Mouse (Mus musculus) cerebellum, adult 9-10 months (tissue): ENCODE measurements around the gene Th.
A peak's percentile ranks its signal among the peaks of the same experiment; 100 is the strongest.

ENCODE experiments used
- DNase-seq: peaks from one replicate; pipeline ENCODE4 v3.0.0; 2022

Gene Th

GRCm38 (mm10) chr7:142931028-142931427 lies at the start of gene Th:
TSS of gene Th (minus strand) at chr7:142931128.
- DNase-seq: no peak

DNA sequence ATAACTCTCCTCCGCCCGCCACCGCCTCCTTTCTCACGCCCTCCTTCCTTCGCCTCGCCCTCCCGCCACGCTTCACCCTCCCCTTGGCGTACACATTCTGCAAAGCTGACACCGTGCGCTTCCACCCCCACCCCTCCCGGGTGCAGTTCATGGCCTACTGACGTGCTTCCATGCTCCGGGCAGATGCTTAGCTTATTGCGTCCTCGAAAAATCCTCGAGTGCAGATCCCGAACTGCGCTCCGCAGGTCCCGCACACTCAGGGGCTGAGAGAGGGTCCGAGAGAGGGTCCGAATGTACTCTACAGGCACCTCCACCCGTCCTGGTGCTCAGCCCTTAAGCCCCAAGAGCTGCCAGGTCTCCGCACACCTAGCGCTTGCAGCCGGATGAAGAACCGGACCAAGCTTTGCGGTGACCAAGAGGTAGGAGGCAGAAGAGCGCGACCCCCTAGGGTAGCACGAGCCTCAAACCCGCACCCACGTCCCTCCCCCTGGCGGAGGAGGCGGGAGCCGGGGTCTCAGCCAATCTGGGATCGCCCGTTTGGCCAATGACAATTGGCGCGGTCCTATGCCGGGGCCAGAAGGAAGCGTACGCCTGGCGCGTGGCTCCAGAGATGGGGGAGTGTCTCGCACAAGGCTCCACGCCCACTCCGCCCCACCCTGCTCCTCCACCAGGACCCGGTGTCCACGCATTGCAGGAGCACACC lies 38.0 kb upstream of the Th start, which contains the start of gene Ascl2:
Gene Ascl2 (minus strand): TSS at position 456 of the 703 bp plus-strand sequence.
- DNase-seq: no peak

DNA sequence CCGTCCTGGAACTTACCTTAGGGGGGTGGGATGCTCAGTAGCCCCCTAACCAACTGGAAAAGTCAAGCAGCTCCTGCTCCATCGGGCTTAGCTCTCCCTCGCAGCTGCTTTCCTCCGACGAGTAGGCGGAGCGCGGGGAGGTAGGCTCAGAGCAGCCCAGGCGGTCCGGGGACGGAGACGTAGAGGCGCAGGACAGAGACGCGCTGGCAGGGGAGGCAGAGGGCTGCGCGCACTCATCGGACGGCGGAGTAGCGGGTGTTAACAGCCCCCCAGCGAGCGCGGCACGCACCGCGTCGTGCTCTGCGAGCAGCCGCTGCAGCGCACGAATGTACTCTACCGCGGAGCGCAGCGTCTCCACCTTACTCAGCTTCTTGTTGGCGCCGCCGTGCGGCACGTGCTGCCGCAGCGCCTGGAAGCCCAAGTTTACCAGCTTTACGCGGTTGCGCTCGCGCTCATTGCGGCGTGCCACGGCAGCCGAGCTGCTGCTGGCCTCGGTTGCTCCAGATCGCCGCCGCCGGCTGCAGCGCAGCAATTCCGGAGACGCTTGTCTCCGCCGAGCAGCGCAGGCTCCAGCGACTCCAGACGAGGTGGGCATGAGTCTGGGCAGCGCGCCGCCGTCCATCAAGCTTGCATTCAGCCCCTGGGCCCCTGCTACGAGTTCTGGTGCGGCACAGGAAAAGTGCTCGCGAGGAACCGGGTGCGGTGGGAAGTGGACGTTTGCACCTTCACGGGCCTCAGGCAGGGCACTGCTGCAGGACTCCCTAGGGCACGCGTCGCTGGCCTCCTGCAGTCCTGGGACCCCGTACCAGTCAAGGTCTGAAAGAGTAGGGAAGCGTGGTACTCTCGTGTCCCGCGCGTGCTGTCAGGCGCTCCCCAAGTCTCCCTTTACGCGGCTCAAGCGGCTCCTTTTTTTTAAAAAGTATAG lies 37.2 kb upstream of the Th start:
- DNase-seq: no peak

- no peak for DNase-seq
Observed at GRCm38 (mm10) chr7:142967414-142967883, 36.5 kb upstream of the Th start.

GRCm38 (mm10) chr7:142959752-142960151 lies 28.8 kb upstream of the Th start:
- no peak for DNase-seq

DNA sequence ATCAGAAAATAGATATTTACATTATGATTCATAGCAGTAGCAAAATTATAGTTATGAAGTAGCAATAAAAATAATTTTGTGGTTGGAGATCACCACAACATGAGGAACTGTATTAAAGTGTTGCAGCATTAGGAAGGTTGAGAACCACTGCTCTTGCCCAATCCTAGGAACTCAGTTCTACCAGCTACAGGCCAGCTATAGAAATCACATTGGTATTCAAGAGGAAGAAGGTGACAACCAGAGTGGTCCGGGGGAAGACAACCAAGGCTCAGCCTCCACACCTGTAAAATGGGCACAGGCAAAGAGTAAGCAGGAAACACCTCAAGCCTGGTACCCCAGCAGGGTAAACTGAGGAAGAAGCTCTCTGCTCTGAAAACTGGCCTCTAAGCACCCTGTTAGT lies 27.9 kb upstream of the Th start:
- DNase-seq: no peak

DNA sequence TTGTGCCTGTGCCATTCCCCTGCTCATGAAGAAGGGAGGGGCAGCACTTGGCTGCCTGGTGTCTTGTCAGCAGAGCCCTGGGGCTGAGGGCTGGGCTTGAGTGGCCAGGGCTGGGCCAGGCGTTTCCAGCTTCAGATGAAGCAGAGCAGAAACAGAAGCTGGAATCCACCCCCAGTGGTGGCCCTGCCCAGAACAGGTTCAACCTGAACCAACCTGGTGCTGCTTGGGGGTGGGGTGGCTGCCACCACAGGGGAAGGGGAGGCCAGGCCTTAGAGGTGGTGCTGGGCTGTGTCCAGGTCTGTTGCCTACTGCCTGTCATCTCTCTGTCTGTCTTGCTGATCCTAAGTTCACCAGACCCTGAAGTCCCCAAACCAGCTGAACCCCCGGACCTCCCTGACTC lies 25.1 kb upstream of the Th start:
- no peak for DNase-seq

DNA sequence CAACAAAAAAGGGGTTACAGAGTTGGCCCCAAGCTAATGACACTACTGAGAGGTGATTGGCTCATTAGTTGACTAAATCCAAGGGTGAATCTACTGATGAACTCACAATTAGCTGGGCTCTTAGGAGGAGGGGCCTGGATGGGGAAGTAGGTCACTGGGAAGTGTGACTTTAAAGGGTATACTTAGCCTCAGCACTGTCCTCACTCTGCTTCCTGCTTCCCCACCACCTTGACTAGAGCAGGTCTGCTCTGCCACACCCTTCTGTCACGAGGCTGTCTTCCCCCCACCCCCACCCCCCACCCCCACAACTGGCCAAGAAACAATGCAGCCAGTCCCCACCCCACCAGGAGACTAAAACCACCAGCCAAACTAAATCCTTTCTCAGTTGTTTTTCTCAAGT lies 18.6 kb upstream of the Th start:
- DNase-seq: no peak

DNA sequence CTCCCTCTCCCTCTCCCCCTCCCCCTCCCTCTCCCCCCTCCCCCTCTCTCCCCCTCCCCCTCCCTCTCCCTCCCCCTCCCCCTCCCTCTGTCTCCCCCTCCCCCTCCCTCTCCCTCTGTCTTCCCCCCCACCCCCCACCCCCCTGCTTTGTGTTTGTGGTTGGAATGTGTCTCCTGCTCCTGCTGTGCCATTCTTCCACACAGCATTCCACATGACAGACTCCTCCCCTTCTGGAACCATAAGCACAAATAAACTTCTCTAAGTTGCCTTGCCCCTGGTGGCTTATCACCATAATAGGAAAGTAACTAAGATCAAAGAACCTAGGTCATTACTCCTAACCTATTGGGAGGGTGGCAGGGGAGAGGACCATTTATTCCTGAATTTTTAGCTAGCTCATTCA lies 6.7 kb upstream of the Th start:
- no peak for DNase-seq

DNA sequence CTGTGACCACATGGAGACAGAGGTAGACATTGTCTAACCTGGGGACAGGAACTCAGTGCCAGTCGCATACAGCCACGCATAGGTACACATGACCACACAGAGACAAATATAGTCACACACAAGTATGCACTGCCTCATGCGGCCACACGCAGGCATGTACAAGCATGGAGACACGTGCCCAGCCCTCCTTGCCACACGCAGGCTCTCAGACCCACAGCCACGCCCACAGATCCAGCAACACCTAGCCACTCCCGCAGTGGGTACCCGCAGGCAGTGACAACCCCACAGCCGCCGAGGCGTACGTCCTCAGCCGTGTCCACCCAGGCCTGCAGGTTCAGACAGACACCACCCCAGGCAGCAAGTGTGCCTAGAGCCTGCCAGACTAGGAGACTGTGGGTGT lies 4.8 kb upstream of the Th start:
- no peak for DNase-seq

GRCm38 (mm10) chr7:142932469-142932868 lies 1.5 kb upstream of the Th start:
- DNase-seq: no peak

GRCm38 (mm10) chr7:142929516-142929915 lies 1.4 kb downstream of the Th start:
- DNase-seq: no peak

GRCm38 (mm10) chr7:142927293-142927692 lies 3.6 kb downstream of the Th start:
- no peak for DNase-seq

GRCm38 (mm10) chr7:142918641-142919628 lies 12.0 kb downstream of the Th start:
- DNase-seq: peak; percentile 76

DNA sequence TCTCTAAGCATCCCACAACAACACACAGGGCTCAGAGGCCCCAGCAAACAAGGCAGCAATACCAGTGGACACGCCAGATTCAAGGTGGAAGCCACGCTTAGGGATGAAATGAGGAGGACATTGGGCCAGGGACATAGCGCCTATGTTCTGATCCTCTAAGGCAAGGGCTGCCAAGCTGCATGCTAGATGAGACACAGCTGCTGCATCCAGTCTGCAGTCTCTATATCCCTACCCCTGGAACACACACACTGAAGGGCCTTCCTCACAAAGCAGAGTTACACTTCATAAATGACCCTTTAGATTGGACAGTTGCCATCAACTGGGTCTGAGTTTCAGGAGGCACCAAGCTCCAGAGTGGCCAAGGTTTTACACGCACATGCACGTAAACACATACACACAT lies 13.3 kb downstream of the Th start:
- DNase-seq: no peak

DNA sequence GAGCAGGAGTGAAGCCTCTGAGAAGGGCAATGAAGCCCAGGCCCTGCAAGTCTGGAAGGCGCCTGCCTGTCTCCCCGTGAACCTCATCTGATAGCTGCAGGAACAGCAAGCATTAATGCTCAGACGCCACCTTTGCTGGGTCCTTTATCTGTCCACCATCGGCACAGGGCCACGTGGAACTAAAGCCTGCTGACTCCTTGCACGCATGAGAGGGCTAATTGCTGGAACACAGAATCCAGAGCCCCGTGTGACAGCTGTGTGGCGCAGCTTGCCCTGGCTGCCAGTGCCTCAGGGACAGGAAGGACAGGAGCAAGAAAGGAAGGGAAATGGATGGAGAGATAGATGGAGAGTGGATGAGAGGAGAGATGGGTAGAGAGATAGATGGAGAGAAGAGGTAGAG lies 14.8 kb downstream of the Th start:
- peak; percentile 66 for DNase-seq

- no peak for DNase-seq
Observed at GRCm38 (mm10) chr7:142911682-142912081, 19.2 kb downstream of the Th start.

DNA sequence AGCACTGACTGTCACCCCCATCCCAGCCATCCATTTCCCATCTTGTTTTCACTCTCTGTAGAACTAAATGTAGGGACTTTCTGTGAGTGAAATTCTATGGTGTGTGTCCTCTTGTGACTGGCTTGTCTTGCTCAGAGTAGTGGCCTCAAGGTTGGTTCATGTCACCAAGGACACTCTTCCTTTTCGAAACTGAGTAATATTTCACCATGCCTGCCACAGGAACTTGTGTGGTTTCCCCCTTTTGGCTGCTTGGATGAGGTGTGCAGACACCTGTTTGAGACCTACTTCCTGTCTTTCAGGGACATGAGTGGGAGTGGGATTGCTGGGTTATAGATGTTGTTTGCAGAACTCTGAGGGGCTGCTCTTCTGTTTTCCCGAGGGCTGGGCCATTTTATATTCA lies 20.8 kb downstream of the Th start:
- no peak for DNase-seq

DNA sequence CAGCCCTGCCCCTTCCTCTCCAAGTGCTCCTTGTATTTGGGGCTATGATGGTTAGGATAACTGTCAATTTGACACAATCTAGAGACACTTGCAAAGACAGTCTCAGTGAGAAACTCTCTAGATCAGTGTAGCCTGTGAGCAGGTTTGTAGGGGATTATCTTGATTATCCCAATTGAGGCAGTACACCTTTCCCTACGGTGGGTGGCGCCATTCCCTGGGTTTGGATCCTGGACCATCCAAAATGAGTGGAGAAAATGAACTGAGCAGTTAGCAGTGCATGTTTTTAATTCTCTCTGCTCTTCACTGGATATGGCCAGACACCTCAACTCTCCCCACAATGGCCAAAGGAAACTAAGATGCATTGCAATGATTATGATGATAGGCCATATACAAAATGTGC lies 21.3 kb downstream of the Th start:
- no peak for DNase-seq

- no peak for DNase-seq
Observed at GRCm38 (mm10) chr7:142905606-142906005, 25.3 kb downstream of the Th start.

- DNase-seq: no peak
Observed at GRCm38 (mm10) chr7:142904331-142904730, 26.6 kb downstream of the Th start.

DNA sequence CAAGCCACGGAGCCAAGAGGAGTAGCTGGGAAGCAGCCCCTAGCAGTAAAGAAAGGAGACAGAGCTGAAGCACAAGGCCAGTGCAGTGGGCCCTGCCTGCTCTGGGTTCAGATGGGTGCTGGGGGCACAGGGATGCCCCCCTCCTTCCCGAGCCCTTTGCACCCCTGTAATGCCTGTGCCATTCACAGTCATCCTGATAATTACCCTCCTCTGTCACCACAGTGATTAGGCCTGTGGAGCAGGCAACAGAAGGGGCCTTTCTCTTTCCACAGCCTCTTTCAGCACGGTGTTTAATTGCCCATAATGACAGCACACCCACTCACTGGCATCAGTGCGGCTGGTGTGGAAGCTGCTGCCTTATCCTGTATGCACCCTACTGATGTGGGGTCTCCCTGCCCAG lies 28.0 kb downstream of the Th start:
- no peak for DNase-seq

GRCm38 (mm10) chr7:142901774-142902173 lies 29.2 kb downstream of the Th start:
- DNase-seq: no peak
